Comparison of ENCODE assay signal across 21 mouse cellular contexts in genomic region chr15:51327702-51328101, GRCm38 (mm10).
DNase-seq lines count a peak whose midpoint lies in the region; ATAC-seq and TF ChIP-seq lines count a peak whose summit lies in the region.
"Had no signal": no experiment of that assay in that cellular context is flagged by ENCODE, and none has a peak within 500 bp of the region (broad histone marks: within the 10 kb centered on the region; RNA-seq: fewer than 3 reads in every experiment).

No protein-coding gene starts in this region.

- no peak overlapping the region for H3K27ac ChIP-seq in kidney, embryonic 15.5 days
- H3K27ac ChIP-seq in limb, embryonic 13.5 days: 0 out of 2 replicates have a peak overlapping the region, but pooled peaks have one; percentile 15
- H3K27ac ChIP-seq in intestine, postnatal 0 days (ENCODE audit: low read depth, low read length): no peak overlapping the region
- H3K27ac ChIP-seq: embryonic facial prominence, embryonic 15.5 days; forebrain, embryonic 15.5 days; heart, embryonic 10.5 days; hindbrain, embryonic 12.5 days had no signal

- no peaks in the 10 kb centered on the region for H3K79me3 ChIP-seq in C2C12 (ENCODE audit: low read depth)

- H3K27me3 ChIP-seq in kidney, embryonic 15.5 days: no peaks in the 10 kb centered on the region
- H3K27me3 ChIP-seq in C2C12 (ENCODE audit: control insufficient read depth, insufficient read depth, insufficient read length): no peaks in the 10 kb centered on the region
- no peaks in the 10 kb centered on the region for H3K27me3 ChIP-seq in limb, embryonic 13.5 days
- H3K27me3 ChIP-seq in intestine, postnatal 0 days (replicated peaks; ENCODE audit: control insufficient read depth, insufficient read depth, low read length): no peaks in the 10 kb centered on the region
- H3K27me3 ChIP-seq: embryonic facial prominence, embryonic 15.5 days; forebrain, embryonic 15.5 days; hindbrain, embryonic 12.5 days had no signal

- no peak for TF ChIP-seq CTCF in C2C12 (IDR thresholded peaks at IDR 0.05; ENCODE audit: control insufficient read depth, insufficient read depth, insufficient read length)
- TF ChIP-seq CTCF in intestine, postnatal 0 days (IDR thresholded peaks at IDR 0.05; ENCODE audit: low read depth): no peak

- no peak overlapping the region for H3ac ChIP-seq in C2C12 (ENCODE audit: control insufficient read depth, insufficient read length, low read depth)

- H3K36me3 ChIP-seq in kidney, embryonic 15.5 days: no peaks in the 10 kb centered on the region
- no peaks in the 10 kb centered on the region for H3K36me3 ChIP-seq in C2C12 (ENCODE audit: control insufficient read depth, insufficient read depth)
- no peaks in the 10 kb centered on the region for H3K36me3 ChIP-seq in limb, embryonic 13.5 days
- H3K36me3 ChIP-seq in intestine, postnatal 0 days (ENCODE audit: control insufficient read depth, insufficient read depth): no peaks in the 10 kb centered on the region
- H3K36me3 ChIP-seq: embryonic facial prominence, embryonic 15.5 days; forebrain, embryonic 15.5 days; heart, embryonic 10.5 days; hindbrain, embryonic 12.5 days had no signal

- no peaks in the 10 kb centered on the region for H3K9me3 ChIP-seq in kidney, embryonic 15.5 days (replicated peaks)
- H3K9me3 ChIP-seq in limb, embryonic 13.5 days: no peaks in the 10 kb centered on the region
- no peaks in the 10 kb centered on the region for H3K9me3 ChIP-seq in intestine, postnatal 0 days (ENCODE audit: control insufficient read depth)
- H3K9me3 ChIP-seq: embryonic facial prominence, embryonic 15.5 days; forebrain, embryonic 15.5 days; heart, embryonic 10.5 days; hindbrain, embryonic 12.5 days had no signal

- no peak overlapping the region for H3K4me3 ChIP-seq in kidney, embryonic 15.5 days (replicated peaks)
- no peak overlapping the region for H3K4me3 ChIP-seq in C2C12 (ENCODE audit: insufficient read depth, poor library complexity, severe bottlenecking)
- H3K4me3 ChIP-seq in limb, embryonic 13.5 days: no peak overlapping the region
- no peak overlapping the region for H3K4me3 ChIP-seq in intestine, postnatal 0 days (ENCODE audit: low read depth, low read length)
- H3K4me3 ChIP-seq: embryonic facial prominence, embryonic 15.5 days; forebrain, embryonic 15.5 days; heart, embryonic 10.5 days; hindbrain, embryonic 12.5 days had no signal

- WGBS in kidney, embryonic 15.5 days: 33% methylated on average over 5 of the region's 5 CpGs
- WGBS in limb, embryonic 13.5 days: 22% methylated on average over 5 of the region's 5 CpGs
- WGBS in intestine, postnatal 0 days: 65% methylated on average over 5 of the region's 5 CpGs

- no peak for DNase-seq in kidney, adult 11 months
- DNase-seq in embryo, embryonic 10.5 days (ENCODE audit: low spot score): peak; percentile 28
- DNase-seq: adrenal gland, postnatal 10 days; cerebellum, adult 11-12 months; cerebellum, adult 9-11 months; cerebellum, postnatal 36 days; gastrocnemius, postnatal 10 days; heart, adult 18-20 months; heart, postnatal 10 days; heart, postnatal 4 days had no signal

- peak; percentile 54; the same call in 1 of the 2 replicates for ATAC-seq in kidney, embryonic 15.5 days (replicated peaks; ENCODE audit: low FRiP score)
- no peak for ATAC-seq in limb, embryonic 13.5 days (ENCODE audit: low FRiP score, low read depth)
- no peak for ATAC-seq in intestine, postnatal 0 days
- no peak for ATAC-seq in activated CD4-positive, CD25-positive, alpha-beta regulatory T cell, adult 4 months
- ATAC-seq: forebrain, embryonic 15.5 days; hindbrain, embryonic 16.5 days; inflammation-experienced regulatory T-cells, adult 6 months had no signal

- no peaks in the 10 kb centered on the region for H3K4me1 ChIP-seq in kidney, embryonic 15.5 days
- H3K4me1 ChIP-seq in limb, embryonic 13.5 days: peaks cover 24% of the 10 kb centered on the region
- H3K4me1 ChIP-seq in intestine, postnatal 0 days (replicated peaks; ENCODE audit: control insufficient read depth, insufficient read depth, low read length): no peaks in the 10 kb centered on the region
- H3K4me1 ChIP-seq: forebrain, embryonic 15.5 days; heart, embryonic 10.5 days; hindbrain, embryonic 12.5 days had no signal

- no peak overlapping the region for H3K4me2 ChIP-seq in kidney, embryonic 15.5 days
- H3K4me2 ChIP-seq in limb, embryonic 13.5 days (replicated peaks): no peak overlapping the region
- no peak overlapping the region for H3K4me2 ChIP-seq in intestine, postnatal 0 days (replicated peaks; ENCODE audit: low read depth)
- H3K4me2 ChIP-seq: embryonic facial prominence, embryonic 15.5 days; forebrain, embryonic 15.5 days; hindbrain, embryonic 12.5 days had no signal

- H3K9ac ChIP-seq in kidney, embryonic 15.5 days: no peak overlapping the region
- H3K9ac ChIP-seq in limb, embryonic 13.5 days: no peak overlapping the region
- no peak overlapping the region for H3K9ac ChIP-seq in intestine, postnatal 0 days (ENCODE audit: low read depth, low read length)
- H3K9ac ChIP-seq: embryonic facial prominence, embryonic 15.5 days; forebrain, embryonic 15.5 days; hindbrain, embryonic 12.5 days had no signal

- H3K79me2 ChIP-seq in C2C12 (ENCODE audit: control insufficient read depth, insufficient read depth): no peaks in the 10 kb centered on the region

TF ChIP-seq in C2C12, 6 proteins besides CTCF, POLR2A, EP300 and RAD21:
- TF ChIP-seq FOSL1 (IDR thresholded peaks at IDR 0.05; ENCODE audit: insufficient read depth, low read length, poor library complexity, severe bottlenecking) (no peak), MYOD1 (IDR thresholded peaks at IDR 0.05; ENCODE audit: control insufficient read depth, insufficient read length, low read depth) (no peak), MYOG (IDR thresholded peaks at IDR 0.05; ENCODE audit: control insufficient read depth, extremely low read depth, insufficient read length) (no peak), CEBPB (IDR thresholded peaks at IDR 0.05; ENCODE audit: low read depth) (peak; percentile 19), USF1 (IDR thresholded peaks at IDR 0.05; ENCODE audit: low read depth) (no peak), MAX (IDR thresholded peaks at IDR 0.05) (no peak)
